Mouse (Mus musculus) brown adipose tissue, adult 24 weeks (tissue): Measurements from ENCODE around the gene Aldh1a2. TPM values are rescaled to one million over a fixed set of nuclear protein-coding genes. Genes with fewer than 3 reads are reported as not detected.

Experiments
- H3K27ac ChIP-seq: fragments of 200-500 bp; replicated peaks from 2 replicates; pipeline ENCODE4 v1.5.1; 2012; ENCODE audit warnings: low read depth, mild to moderate bottlenecking, low read length
- H3K4me1 ChIP-seq: fragments of 200-500 bp; 2 replicates; pipeline ENCODE4 v1.6.1; 2012; ENCODE audit warnings: low read length, mixed read lengths; ENCODE audit not compliant: control insufficient read depth, insufficient read depth, insufficient read length
- H3K4me3 ChIP-seq: fragments of 200-500 bp; 2 replicates; pipeline ENCODE4 v1.5.1; 2012; ENCODE audit warnings: low read depth, mild to moderate bottlenecking, low read length, moderate library complexity; ENCODE audit not compliant: insufficient read depth
- polyA plus RNA-seq: library from polyadenylated mRNA; stranded (reverse); fragments of >200 nt; gene quantifications from 2 replicates; pipeline ENCODE4 v1.2.4, GENCODE M21; 2012; ENCODE audit not compliant: missing spikeins, insufficient read depth, insufficient read length

The Aldh1a2 gene
- polyA plus RNA-seq, 1 experiment: 0.44 TPM

- Histone ChIP-seq H3K4me1 (no peaks in the 10 kb centered on the region), H3K4me3 (no peak overlapping the region), H3K27ac (no peak overlapping the region)
Observed at GRCm38 (mm10) chr9:71239926-71240325, 24.3 kb downstream of the Aldh1a2 start.

DNA sequence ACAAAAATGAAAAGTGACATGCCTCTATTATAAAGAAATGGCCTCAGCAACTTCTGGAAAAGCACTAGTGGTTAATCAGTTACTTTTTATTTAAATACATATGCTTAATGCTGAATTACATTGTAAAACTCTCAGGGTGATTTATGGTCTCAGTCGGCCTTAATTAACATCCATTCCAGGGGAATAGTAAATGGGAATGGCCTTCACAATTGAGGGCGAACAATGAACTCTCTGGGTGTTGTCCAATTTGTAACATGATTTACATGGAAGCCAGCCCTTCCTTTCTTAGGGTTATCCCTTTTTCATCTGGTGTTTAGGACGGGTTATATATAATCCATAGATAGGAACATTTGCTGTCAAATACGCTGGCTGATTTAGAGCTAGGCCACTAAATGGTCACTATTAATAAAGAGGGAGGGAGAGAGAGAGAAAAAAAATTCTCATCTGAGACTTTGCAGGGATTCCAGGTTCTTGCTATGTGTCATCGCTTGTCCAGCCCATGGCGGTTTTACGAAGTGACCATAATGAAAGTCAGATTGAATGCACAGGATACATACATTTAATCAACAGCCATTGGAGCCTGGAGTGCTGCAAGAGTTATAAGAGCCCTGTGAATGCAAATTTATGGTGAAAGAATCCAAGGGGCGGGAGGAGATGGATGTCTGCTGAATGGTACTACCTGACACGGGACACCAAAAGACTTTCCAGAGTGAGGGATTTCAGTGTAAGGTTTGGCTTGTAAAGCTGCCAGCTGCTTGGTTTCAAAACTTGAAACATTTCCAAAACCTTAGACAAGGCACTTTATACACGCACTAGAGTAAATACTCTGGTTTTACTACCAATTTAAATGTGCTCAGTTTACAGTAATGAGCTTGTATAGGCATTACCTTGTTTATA lies 26.2 kb downstream of the Aldh1a2 start:
- no peak overlapping the region for H3K27ac ChIP-seq
- no peak overlapping the region for H3K4me3 ChIP-seq
- H3K4me1 ChIP-seq: no peaks in the 10 kb centered on the region

GRCm38 (mm10) chr9:71242412-71242781 lies 26.8 kb downstream of the Aldh1a2 start:
- no peak overlapping the region for H3K4me3 ChIP-seq
- H3K4me1 ChIP-seq: no peaks in the 10 kb centered on the region
- no peak overlapping the region for H3K27ac ChIP-seq

- no peak overlapping the region for H3K4me3 ChIP-seq
- no peaks in the 10 kb centered on the region for H3K4me1 ChIP-seq
- H3K27ac ChIP-seq: no peak overlapping the region
Observed at GRCm38 (mm10) chr9:71254380-71254779, 38.8 kb downstream of the Aldh1a2 start.

- Histone ChIP-seq H3K4me1 (no peaks in the 10 kb centered on the region), H3K27ac (no peak overlapping the region), H3K4me3 (no peak overlapping the region)
Observed at GRCm38 (mm10) chr9:71262711-71263110, 47.1 kb downstream of the Aldh1a2 start.

DNA sequence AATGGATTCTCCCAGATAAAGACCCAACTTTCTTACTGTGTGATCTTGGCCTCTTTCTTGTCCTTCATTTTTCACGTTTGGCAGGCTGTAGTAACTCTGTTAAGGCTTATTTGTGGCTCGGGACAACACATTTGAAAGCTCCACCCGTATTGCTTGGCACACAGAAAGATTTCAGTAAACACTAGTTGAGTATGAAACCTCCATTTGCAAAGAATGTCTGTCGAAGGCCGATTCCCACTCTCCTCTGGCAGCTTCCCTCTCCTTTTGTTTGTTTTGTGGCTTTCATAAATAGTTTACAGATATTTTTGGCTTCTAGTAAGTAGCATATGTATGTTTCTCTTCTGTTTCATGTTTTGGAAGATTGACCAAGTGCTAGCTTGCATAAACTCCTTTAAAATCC lies 54.1 kb downstream of the Aldh1a2 start:
- no peak overlapping the region for H3K4me3 ChIP-seq
- H3K4me1 ChIP-seq: no peaks in the 10 kb centered on the region
- no peak overlapping the region for H3K27ac ChIP-seq

GRCm38 (mm10) chr9:71270205-71270604 lies 54.6 kb downstream of the Aldh1a2 start:
- Histone ChIP-seq H3K4me1 (no peaks in the 10 kb centered on the region), H3K27ac (no peak overlapping the region), H3K4me3 (no peak overlapping the region)

- H3K4me3 ChIP-seq: no peak overlapping the region
- no peaks in the 10 kb centered on the region for H3K4me1 ChIP-seq
- no peak overlapping the region for H3K27ac ChIP-seq
Observed at GRCm38 (mm10) chr9:71276149-71276721, 60.6 kb downstream of the Aldh1a2 start.

- no peak overlapping the region for H3K27ac ChIP-seq
Observed at GRCm38 (mm10) chr9:71278741-71279140, 63.2 kb downstream of the Aldh1a2 start.

DNA sequence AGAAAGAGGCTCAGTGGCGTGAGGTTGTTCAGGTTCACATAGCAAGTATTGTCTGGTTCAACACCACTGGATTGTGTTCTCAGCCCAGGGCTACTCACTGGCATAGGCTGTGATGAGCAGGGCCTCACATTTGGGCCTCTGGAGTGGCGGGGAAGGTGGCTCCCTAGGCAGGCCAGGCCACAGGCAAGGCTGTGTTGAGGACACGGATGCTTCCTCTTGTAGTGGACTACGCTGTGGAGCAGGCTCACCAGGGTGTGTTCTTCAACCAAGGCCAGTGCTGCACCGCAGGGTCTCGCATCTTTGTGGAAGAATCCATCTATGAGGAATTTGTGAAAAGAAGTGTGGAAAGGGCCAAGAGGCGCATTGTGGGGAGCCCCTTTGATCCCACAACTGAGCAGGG lies 67.6 kb downstream of the Aldh1a2 start:
- Histone ChIP-seq H3K27ac (no peak overlapping the region), H3K4me3 (no peak overlapping the region), H3K4me1 (no peaks in the 10 kb centered on the region)

More at GRCm38 (mm10) chr9:71278741-71279140, 63.2 kb downstream of the Aldh1a2 start:
- Histone ChIP-seq H3K4me3 (no peak overlapping the region), H3K4me1 (no peaks in the 10 kb centered on the region)

DNA sequence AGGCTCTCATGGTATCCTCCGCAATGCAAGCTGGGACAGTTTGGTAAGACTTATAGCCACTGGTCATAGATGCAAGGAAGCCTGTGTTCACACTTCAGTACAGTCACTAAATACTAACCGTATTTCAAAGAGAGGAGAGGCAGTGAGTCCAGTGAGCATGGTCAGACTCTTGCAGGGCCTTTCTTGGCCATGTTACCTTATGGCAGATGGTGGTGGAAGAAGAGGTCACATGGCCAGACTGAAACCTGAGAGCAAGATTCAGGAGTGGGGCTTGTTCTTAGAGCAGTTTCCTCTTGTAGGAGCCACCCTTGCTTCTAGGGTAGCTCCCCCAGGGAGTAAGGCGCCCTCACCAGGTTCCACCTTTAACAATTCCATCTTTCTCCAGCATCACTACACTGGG lies 69.6 kb downstream of the Aldh1a2 start:
- no peak overlapping the region for H3K4me3 ChIP-seq
- no peak overlapping the region for H3K27ac ChIP-seq
- H3K4me1 ChIP-seq: no peaks in the 10 kb centered on the region

DNA sequence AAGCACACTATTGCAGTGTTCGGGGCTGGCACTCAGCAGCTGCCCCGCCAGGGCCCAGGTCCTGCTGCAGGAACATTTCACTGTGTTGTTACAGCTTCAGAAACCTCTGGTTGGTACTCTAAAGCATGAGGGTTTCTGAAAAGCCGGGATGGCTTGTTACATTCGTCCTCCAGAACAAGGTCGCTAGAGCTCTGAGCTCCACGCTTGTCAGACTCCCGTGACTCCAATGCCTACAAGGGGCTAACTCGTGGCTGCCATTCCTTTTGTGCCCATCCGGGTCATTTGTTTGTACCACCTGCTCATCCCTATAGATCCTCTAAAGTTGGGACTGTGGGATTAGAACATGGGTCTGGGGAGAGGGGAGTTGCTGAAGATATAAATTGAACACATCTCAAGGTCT lies 70.8 kb downstream of the Aldh1a2 start:
- Histone ChIP-seq H3K4me1 (no peaks in the 10 kb centered on the region), H3K27ac (no peak overlapping the region), H3K4me3 (no peak overlapping the region)

DNA sequence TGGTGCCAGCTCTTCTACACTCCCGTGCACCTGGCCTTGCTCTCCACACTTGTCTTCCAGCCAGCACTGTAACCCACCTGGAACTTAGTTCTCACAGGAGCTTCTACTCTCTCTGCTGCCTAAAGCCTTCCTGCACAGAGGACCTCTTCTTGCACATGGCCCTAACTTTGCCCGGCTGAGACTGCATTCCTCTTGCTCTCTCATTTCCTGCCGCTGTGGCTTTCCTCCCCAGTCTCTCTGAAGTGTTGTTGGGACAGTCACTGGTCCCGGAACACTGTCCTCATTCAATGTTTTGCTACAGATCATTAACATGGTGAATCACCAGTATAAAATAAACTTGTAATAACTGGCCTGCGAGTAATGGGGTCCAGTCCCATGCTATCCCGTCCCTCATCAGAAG lies 73.1 kb downstream of the Aldh1a2 start:
- Histone ChIP-seq H3K4me1 (no peaks in the 10 kb centered on the region), H3K27ac (no peak overlapping the region)

DNA sequence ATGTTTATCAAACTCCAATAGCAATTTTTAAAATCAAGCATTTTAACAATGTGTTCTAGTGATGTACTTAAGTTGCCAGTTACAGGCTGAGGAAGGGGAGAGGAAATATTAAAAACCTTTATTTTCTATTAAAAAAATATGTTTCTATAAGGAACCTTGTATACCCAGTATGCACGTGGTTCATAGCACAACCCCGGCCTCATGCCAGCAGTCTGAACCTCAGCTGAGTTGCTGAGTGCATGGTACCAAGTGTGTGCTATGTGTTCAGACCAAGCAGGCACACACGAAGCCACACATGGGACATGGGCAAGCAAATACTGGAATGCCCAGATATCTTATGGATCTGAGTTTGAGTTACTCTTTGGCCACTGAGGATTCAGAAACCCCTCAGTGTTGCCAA lies 74.2 kb downstream of the Aldh1a2 start:
- no peaks in the 10 kb centered on the region for H3K4me1 ChIP-seq
- H3K27ac ChIP-seq: no peak overlapping the region
- H3K4me3 ChIP-seq: no peak overlapping the region

More for the DNA sequence above, 73.1 kb downstream of the Aldh1a2 start:
- no peak overlapping the region for H3K4me3 ChIP-seq

DNA sequence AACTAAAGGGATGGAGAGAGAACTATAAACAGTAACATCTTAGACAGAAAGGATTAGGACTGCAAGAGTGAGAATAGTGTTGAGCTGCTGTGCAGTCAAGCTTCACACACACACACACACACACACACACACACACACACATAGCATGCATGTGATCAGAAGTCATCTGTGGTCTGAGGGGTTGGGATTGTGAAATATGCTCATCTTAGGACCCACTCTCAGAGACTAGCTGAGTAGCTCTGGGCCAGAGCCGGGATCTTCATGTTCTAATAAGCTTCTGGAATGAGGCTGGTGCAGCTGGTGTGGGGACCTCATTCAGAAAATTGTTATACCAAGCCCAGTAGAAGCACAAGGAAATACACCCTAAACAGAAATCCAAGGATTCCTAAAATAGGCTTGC lies 75.1 kb downstream of the Aldh1a2 start:
- Histone ChIP-seq H3K27ac (no peak overlapping the region), H3K4me3 (no peak overlapping the region), H3K4me1 (no peaks in the 10 kb centered on the region)

DNA sequence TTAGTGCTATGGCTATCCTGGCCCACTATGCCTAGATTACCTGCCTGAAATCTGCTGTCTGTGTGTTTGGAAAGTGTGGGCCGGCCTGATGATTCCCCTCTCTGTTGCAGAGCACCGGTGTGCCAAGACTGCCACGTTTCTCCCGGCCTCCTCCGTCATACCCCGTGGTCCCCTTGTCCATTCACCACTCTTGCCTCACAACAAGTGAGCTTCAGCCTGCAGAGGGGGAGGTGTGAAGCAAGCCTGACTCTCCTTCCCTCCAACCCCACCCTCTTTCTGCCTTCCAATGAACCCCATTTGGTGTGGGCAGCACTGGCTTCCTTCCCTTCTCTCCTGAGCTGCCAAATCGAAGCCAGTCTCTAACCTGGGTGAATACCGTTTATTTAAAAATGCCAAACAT lies 79.9 kb downstream of the Aldh1a2 start:
- no peak overlapping the region for H3K27ac ChIP-seq
- H3K4me1 ChIP-seq: no peaks in the 10 kb centered on the region
- no peak overlapping the region for H3K4me3 ChIP-seq
